Mouse (Mus musculus) natural killer cell, adult 2 months (primary cell): ENCODE data around the gene Capn2.
A peak's percentile ranks its signal among the peaks of the same experiment; 100 is the strongest.

ENCODE experiments used
- DNase-seq, 2 experiments: peaks; one replicate each; pipeline ENCODE4 v3.0.0; 2022; ENCODE audit warnings: low spot score in 2 of 2

Gene Capn2

GRCm38 (mm10) chr1:182461261-182461660 is 56.1 kb downstream of the Capn2 start:
- DNase-seq = no peak

- no peak for DNase-seq
Measured at GRCm38 (mm10) chr1:182460291-182461244, 56.8 kb downstream of the Capn2 start.

- DNase-seq = no peak
Measured at GRCm38 (mm10) chr1:182459436-182459835, 58.0 kb downstream of the Capn2 start.

GRCm38 (mm10) chr1:182458556-182458955 is 58.9 kb downstream of the Capn2 start:
- DNase-seq = no peak

GRCm38 (mm10) chr1:182455080-182455479 is 62.3 kb downstream of the Capn2 start:
- no peak for DNase-seq

- DNase-seq = no peak
Measured at GRCm38 (mm10) chr1:182452473-182452872, 64.9 kb downstream of the Capn2 start.

- DNase-seq = no peak
Measured at GRCm38 (mm10) chr1:182448276-182449035, 69.0 kb downstream of the Capn2 start.

GRCm38 (mm10) chr1:182444116-182444515 is 73.3 kb downstream of the Capn2 start:
- no peak for DNase-seq

GRCm38 (mm10) chr1:182441791-182442473 is 75.5 kb downstream of the Capn2 start:
- DNase-seq = no peak

GRCm38 (mm10) chr1:182439546-182440222 is 77.7 kb downstream of the Capn2 start:
- no peak for DNase-seq

GRCm38 (mm10) chr1:182436746-182437145 is 80.7 kb downstream of the Capn2 start:
- DNase-seq = no peak

GRCm38 (mm10) chr1:182432059-182432458 is 85.3 kb downstream of the Capn2 start:
- peak; percentile 9 to 42 for DNase-seq

GRCm38 (mm10) chr1:182430676-182431075 is 86.7 kb downstream of the Capn2 start:
- no peak for DNase-seq

- DNase-seq = no peak
Measured at GRCm38 (mm10) chr1:182429826-182430225, 87.6 kb downstream of the Capn2 start.

- DNase-seq = peak; percentile 7 to 35
Measured at GRCm38 (mm10) chr1:182427426-182427825, 90.0 kb downstream of the Capn2 start.

GRCm38 (mm10) chr1:182426444-182426843 is 91.0 kb downstream of the Capn2 start:
- no peak for DNase-seq

GRCm38 (mm10) chr1:182425176-182425575 is 92.2 kb downstream of the Capn2 start:
- DNase-seq = no peak

GRCm38 (mm10) chr1:182424274-182424673 is 93.1 kb downstream of the Capn2 start:
- DNase-seq = no peak

GRCm38 (mm10) chr1:182419481-182419880 is 97.9 kb downstream of the Capn2 start:
- no peak for DNase-seq
